Mouse (Mus musculus) adrenal gland, adult (tissue): Measurements from ENCODE around the gene Pgpep1.

Source experiments
- DNase-seq, 2 experiments: peaks; one replicate each; pipeline ENCODE4 v3.0.0; 2022 to 2023; ENCODE audit warnings: low spot score in 1 of 2; ENCODE audit not compliant: inconsistent age in 2 of 2

Gene Pgpep1

DNA sequence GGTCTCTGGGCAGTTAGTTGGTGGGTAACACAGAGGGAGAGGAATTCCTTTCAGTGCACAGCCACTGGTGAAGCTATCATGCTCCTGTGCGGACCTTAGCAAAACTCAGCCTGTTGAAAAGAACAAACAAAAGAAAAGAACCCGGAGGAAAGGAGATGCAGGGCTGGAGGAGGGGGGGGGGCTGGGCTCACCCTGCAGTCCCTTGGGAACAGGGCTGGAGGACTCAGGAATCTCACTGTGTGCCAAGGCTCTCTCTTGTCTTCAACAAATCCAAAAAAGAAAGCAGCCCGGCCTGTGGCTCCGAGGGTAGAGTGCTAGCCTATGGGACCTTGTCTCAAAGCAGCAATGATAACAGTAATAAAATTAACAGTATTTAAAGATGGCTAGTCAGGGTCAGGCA lies 3.5 kb upstream of the Pgpep1 start:
- DNase-seq = no peak

DNA sequence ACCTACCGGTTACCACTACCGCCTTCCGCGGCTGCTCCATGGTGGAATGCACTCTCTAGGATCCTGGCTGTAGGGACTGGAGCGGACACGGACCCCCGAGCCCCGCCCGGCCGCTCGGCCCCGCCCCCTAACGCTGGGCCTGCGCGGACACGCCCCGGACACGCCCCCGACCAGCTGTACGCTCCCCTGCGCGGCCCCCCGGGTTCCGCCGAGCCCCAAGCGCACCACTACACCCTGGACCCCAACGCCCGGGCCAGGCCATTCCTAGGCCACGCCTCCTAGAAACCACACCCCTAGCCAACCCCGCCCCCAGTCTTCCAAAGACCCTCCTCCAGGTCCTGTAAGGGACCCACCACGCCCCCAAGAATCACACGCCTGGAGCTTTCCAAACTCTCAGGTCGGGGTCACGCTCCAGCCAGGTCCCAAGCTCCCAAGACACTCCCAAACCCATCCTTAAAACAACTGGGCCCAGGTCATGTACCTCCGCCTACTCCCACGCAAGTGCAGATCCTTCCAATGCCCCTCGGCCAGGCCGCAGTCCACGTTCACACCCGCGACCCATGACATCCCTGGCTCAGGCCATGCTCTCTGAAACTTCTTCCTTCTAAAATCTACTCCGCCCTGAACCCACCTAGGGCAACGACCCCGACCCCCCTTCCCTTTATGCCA lies 450 bp downstream of the Pgpep1 start:
- peak; percentile 96 to 98 for DNase-seq

DNA sequence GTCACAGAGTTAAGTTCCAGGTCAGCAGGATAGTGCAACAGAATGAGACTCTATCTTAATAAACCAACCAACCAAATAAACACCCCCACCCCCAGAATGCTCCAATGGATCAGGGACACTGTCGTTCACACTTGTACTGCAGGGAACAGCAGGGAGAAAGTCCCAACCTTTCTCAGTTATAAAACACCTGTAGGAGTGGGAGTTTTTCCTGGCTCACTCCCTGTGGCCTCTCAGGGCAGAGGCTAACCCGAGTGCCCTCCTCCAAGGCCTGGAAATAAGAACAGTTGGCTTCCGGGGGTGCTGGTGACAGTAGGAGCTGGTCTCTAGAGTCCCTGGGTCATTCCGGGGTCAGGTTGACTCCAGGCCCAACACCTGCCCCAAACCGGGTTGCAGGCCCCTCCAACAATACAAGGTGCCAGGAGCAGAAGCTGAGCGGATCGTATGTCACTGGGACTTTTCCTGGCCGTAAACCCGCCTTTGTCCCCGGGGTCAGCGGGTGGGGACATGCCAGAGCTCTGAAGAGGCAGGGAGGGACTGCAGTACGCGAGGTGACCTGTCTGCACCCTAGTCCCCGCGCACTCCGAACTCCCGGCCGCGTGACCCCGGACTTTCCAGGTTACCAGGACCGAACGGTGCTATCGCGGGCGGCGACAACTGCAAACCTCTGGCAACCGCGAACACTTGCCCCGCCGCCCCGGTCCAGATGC lies 1.1 kb downstream of the Pgpep1 start:
- DNase-seq = peak in 1 of 2 experiments; percentile 19

DNA sequence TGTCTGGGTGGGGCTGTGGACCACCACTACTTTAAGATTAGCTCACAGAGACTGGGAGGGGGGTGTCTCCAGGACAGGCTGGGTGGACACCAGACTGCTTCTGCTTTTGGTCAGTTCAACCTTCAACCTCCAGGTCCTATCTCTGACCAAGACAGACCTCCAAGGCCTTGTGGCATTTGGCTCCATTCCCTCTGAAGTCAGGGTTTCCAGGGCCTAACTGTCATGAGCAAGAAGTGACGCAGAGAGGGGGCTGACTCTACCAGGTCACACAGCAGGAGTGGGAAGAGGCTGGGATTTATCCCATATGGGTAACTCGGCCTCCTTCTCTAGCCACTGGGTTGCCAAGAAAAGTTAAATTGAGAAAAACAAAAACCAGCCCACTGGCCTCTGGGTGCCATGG lies 2.4 kb downstream of the Pgpep1 start:
- peak; percentile 85 to 93 for DNase-seq

DNA sequence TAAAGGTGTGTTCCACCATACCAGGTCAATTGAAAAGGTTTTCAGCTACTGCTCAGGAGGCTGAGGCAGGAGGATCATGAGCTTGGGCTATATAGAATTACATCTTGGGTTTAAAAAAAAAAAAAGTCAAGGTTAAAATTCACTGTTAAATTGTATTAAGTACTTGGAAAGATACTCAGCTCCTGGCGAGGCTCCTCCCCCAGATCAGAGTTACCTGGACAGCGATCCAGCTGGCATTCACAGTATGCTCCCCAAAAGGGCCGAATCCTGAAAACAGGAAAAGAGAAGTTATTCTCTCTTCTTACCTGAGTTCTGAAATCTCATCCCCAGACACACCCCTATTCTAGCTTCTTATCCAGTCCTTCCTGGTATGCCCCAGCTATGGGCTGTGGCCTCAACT lies 3.0 kb downstream of the Pgpep1 start:
- peak in 1 of 2 experiments; percentile 15 for DNase-seq

DNA sequence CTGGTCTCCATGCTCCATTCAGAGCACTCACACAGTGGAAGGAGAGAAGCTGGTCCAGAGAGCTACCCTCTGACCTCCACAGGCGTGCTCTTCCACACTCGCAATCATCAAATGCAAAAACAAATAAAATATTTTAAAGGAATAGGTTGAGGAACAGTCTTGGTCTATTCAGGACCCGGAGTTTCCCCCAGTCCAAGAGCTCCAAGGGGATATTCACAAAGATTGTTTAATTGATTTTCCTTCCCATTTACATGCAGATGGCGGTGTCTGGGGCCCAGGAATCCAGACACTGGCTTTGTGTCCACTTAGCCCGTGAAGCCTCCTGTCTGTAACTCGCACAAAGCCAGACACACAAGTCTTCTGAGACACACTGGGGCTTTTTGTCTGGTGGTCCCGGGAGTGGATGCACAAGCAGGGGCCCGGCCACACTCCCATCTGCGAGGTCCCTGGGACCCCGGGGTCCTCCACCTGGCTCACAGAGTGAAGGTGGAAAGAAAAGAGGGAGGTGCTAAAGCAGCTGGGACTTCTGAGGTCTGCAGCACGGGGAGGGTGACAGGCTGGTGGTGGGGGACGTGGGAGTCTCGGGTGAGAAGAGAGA lies 3.9 kb downstream of the Pgpep1 start:
- DNase-seq = peak in 1 of 2 experiments; percentile 22

DNA sequence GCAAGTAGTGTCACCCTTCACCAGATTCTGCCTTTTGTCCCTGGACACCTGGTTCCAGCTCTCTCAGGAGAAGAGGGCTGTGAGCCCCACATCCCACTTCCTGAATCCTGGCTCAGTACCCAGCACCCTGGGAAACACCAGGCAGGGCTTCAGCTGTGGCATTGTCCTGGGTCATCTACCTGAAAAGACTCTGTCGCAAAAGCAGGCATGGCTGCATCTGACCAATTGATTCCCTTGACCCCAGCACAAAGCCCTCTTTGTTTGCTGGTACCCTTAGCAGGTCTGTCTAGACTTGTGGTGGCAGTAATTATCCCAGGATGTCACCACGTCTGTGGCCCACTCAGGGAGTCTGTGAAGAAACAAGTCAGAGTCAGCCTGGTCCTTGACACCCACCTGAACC lies 4.7 kb downstream of the Pgpep1 start:
- DNase-seq = no peak

DNA sequence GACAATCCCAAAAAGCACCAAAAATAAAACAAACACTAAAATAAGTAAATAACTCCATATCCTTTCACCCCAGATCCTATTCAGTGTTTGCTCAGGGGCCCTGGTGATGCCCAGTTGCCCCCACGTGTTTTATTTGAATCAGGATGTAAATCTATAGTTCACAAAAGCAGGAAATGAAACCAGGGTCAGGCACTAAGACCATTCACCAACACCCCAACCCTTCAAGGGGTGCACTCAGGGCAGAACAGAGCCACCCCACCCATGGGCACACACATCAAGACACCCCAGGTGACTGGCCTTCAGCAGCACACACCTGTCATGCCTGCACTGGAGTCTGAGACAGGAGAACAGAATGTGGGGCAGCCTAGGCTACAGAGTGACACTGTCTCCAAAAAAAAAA lies 6.1 kb downstream of the Pgpep1 start:
- no peak for DNase-seq

DNA sequence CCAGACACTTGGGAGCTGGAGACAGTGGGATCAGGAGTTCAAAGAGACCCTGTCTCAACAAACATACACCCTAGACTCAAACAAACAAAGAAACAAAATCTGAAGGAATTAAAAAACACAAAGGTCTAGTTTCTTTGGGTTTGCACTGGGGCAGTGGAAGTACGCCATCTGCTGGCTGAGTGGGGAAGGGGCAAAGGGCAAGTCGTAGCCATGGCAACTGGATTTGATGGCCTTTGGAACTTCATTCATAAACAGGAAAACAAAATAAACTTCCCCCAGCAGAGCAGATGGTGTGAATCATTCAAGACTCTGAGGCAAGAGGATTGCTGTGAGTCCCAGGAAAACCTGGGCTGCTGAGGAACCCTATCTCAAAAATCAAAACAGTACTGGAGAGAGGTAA lies 7.0 kb downstream of the Pgpep1 start:
- peak; percentile 73 to 90 for DNase-seq

DNA sequence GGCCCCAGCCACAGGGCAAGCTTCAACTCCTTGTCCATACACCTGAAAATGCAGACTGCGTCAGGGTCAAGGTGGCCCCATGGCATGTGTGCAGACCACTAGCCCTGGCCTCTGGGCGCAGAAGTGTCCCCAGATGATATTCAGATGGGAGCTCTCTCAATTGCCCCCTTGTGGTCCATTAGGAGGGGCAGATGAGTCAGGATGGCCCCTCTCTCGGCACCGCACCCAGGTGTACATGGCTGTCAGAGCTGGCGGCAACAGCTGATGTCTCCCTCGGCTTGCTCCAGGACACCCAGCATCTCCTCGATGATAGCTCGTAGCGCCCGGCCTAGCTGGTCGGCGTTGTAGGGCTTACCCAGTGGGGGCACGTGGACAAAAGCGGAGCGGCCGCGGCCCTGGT lies 9.8 kb downstream of the Pgpep1 start:
- no peak for DNase-seq

DNA sequence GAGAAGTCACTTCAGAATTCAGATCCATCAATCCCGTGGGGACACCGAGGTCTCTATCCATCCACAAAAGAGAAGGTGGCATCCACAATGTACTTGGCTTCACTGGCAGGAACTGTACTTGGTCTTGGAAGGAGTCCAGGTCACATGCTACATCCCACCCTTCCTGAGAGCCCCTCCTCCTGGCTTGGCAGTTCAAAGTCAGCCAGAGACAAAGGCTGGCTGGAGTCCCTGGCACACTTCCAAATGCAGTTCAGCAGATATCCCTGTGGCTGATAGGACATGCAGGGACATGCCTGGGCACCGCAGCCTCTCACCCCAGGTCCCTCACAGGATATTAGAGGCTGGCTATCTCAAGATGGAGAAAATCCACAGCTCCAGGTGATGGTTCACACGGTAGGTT lies 10.9 kb downstream of the Pgpep1 start:
- peak; percentile 92 to 94 for DNase-seq

DNA sequence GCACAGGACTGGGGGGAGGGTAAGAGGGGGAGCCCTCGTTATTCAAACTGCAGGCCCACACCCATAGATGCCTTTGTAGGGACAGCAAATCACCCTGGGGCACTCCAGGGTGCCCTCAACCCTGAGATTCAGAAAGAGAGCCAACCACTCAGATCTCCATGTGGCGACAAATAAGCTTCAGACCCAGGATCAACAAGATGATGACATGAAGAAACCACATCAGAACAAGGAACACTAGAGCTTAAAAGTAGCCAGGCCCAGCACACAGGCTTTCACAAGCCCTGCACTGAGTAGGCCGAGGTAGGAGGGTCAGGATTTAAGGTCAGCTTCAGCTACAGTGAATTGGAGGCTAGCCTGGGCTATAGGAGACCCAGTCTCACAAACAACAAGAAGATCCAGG lies 11.3 kb downstream of the Pgpep1 start:
- DNase-seq = no peak

DNA sequence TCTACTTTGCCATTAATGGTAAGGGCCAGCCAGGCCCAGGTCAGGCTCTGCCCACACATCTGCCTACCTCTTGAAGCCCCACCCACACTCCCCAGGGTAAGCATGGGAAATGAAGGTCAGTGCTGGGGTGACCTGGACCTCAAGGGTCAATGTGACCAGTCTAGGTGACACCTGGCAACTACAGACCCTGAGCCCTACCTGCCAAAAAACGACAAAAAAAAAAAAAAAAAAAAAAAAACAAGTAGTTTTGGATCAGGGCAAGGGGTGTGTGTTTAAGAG lies 12.1 kb downstream of the Pgpep1 start:
- no peak for DNase-seq

DNA sequence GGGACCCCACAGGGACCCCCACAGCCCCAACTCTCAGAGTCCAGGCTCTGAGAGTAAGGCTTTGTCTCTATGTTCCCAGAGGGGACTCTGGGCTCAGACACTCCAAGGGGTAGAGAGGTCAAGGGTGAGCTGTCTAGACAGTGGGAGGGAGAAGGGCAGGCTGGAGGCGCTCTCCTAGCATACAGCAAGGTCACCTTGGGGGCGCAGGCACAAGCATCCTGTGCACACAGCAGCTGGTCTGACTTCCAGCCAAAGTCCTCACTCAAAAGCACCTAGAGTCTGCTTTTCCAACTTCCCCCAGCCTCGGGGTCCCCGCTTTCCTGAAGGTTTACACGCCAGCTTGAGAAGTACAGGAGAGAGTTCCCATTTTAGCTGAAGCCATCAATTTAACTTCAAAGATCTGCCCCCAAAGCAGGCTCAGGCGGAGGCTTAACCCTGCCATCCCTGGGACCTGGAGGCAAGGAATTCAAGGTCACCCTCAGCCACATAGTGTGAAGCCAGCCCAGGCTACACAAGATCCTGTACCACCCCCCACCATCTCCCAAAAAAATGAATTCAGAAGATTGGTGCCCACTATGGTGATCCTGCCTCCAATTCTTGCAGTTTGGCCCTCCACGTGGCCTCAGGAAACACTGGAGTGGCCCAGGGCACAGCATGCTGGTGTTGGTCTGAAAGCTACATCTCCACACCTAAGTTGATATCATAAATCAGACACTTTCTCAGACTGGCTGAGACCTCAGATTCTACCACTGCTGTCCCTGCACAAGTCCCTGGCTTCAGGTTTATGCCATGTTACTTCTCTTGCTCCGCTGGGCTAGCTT lies 12.6 kb downstream of the Pgpep1 start:
- peak; percentile 62 to 82 for DNase-seq

DNA sequence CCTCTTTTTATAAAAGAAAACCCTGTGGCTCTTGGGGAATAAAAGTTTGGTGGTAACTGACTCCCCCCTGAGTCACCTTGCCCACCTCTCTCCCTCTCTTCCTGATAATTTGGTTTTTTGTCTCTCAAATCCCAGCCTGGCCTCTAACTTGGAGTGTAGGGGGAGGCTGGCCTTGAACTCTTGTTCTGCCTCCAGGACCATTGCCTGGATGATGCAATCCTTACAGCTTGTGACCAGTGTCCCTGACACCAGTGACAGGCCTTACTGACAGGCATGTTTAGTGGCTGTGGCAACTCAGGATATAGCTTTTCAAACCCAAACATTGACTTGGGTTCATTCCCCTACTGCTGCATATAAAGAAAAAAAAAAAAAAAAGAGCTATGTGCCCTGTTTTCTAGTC lies 13.4 kb downstream of the Pgpep1 start:
- DNase-seq = peak; percentile 82 to 90

DNA sequence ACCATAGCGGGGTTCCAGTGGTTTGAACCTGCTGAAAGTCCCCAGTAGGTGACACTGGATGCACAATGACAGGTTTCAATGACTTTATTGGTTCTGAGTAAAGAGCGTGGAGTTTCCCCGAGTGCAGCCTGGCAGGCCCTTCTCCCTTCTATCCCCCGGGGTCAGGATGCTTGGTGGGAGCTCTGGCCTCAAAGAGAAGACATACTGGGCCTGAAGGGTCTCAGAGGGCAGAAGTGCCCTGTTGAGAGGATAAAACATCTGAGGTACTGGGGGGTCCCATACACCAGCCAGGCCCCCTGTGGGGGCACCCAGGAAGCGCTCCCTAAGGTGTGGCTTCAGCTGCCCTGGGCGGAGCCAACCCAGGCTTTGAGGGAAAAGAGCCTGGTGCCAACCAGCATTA lies 13.8 kb downstream of the Pgpep1 start:
- DNase-seq = peak in 1 of 2 experiments; percentile 74

DNA sequence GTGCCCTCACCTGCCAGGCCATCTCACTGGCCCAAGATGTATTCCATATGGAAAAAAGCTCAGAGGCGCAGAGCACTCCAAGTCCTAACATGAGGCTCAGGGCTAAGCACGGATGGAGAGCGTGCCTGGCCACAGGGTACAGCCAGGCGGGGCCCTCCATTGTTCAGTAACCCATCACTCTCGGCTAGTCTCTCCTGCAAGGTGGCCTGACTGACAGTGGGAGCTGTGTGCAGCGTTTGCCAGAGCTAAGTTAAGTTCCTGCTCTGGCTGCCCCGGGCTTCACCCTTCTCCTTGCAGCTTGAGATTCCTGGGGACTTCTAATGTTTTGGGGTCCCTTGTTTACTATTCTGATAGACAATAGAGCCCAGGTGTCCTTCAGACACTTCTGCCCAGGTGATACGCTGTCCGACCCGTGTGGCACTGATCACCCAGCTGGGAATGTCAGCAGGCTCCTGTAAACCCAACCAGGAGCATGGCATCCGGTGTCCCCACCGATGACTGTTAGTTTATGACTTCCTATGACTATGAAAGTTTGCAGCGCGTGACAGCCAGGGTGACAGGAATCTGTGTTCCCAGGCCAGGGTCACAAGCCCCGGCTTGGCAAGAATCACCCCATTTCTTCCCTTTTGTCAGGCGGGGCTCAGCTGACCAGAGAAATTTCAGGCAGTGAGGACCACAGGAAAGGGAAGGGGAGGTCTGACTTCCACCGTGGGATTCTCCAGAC lies 14.5 kb downstream of the Pgpep1 start:
- peak; percentile 85 to 91 for DNase-seq

DNA sequence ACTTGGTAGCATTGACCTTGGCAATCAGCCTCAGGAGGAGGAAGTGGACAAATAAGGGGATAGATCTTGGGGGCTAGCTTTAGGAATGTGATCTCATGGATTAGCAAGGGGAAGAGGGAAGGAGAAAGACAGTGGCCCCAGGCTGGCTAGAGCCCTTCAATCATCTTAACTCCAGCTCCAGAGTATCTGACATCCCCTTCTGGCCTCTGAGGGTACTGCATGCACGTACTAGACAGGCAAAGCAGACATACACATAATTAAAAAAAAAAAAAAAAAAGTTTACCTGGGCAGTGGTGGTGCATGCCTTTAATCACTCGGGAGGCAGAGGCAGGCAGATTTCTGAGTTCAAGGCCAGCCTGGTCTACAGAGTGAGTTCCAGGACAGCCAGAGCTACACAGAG lies 16.1 kb downstream of the Pgpep1 start:
- no peak for DNase-seq

DNA sequence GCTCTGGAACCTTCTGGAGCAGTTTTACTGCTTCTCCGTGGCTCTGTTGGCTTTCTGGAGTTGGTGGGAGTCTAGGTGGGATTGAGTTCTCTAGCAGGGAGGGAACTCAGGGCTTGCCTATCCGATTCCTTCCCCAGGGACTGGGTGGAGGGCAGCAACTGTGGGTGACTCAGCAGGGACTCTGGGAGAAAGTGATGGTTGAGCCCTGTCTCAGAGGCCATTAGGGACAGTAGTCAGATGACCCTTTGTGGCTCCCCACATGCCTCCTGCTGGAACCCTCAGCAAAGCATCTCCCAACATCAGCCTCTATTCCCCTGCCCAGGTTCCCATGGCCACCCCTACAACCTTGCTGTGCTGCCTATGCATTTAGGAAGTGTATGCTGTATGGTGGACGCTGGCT lies 17.2 kb downstream of the Pgpep1 start:
- no peak for DNase-seq

DNA sequence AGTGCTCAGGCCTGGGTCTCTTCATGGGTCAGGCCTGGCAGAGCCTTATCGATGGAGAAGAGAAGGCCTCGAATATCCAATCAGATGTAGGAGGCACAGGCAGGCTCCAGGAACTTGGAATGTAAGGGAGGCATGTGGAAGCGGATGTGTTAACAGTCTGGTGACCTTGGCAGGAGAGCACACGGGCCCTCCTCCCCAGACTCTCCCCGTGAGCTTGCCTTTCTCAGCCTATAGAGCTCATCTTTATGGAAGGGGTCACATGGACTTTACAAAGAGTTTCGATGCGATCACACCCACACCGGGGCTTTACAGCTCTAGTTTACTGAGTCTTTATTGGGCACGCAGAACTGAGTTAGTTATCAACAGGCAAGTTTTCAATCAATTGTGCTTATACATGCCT lies 21.4 kb downstream of the Pgpep1 start:
- no peak for DNase-seq

DNA sequence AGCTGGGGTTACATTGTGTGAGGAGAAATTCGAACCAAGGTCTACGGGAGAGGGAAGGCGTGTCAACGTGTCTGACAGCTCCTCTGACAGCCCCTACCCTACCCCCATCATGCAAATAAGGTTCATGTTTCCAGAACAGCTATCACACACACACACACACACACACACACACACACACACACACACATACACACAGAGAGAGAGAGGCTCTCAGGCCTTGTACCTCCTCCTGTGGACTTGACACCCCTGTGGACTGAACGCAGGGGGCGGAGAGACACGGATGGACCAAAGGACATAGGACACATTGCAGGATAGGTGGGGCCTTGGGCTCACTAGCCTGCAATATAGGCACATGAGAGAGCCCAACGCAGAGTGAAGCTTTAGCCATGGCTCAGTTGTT lies 23.4 kb downstream of the Pgpep1 start:
- DNase-seq = no peak
